Mouse (Mus musculus): ENCODE results near the gene Cyb5b.
A peak's percentile ranks its signal among the peaks of the same experiment; 100 is the strongest.

The Cyb5b gene

DNA sequence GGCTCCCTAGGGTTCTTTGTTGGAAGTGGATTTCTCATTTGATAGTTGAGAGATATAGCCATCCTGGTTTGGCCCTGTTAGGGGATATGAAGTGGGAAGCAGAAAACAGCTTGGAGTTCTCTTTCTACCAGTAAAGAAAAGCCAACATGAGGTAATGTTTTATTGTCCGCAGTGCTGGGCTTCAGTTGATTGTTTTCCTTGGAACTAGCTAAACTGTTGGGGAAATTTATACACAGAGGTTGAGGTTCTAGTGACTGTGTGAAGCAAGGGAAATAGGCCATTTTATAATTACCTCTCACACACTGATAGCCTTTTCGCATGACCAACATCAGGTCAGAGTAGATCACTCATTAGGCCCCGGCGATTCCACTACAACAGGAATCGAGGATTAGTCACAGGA is 37.2 kb downstream of the Cyb5b start:
- TF ChIP-seq GATA4 (IDR thresholded peaks at IDR 0.05; ENCODE audit: insufficient replicate concordance, low read length), result no peak

DNA sequence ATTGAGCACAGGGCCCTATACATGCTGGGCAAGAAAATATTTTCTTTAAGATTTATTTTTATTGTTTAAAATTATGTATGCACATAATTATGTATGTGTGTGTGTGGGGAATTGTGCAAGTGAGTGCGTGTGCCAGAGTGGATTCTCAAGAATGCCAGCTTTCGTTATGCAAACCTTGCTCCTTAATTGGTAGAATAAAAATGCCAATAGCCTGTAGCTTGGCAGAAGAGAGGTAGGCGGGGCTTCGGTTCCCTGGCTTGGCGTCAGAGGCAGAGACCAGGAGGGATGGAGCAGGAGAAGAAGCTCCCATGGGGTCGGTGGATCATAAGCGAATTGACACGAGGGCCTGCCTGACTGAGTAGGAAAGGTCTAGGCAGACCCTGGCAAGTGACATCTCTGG is 42.2 kb downstream of the Cyb5b start:
- no peak for TF ChIP-seq GATA4 (IDR thresholded peaks at IDR 0.05; ENCODE audit: insufficient replicate concordance, low read length)

DNA sequence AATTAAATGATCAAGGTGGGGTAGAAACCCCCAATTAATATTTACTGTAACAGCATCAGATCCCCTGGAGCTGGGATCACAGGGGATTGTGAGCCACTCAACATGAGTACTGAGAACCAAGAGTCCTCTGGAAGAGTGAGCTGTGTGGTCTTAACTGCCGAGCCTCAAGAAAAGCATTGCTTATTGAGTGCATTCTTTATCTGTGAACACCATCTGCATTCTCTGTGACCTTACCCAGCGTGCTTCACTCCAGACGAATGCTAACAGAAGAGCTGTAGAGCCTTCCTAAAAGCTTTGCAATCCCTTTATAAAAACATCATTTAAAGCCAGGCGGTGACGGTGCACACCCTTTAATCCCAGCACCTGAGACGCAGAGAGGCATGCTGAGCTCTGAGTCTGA is 42.9 kb downstream of the Cyb5b start:
- TF ChIP-seq GATA4 (IDR thresholded peaks at IDR 0.05; ENCODE audit: insufficient replicate concordance, low read length), result no peak

DNA sequence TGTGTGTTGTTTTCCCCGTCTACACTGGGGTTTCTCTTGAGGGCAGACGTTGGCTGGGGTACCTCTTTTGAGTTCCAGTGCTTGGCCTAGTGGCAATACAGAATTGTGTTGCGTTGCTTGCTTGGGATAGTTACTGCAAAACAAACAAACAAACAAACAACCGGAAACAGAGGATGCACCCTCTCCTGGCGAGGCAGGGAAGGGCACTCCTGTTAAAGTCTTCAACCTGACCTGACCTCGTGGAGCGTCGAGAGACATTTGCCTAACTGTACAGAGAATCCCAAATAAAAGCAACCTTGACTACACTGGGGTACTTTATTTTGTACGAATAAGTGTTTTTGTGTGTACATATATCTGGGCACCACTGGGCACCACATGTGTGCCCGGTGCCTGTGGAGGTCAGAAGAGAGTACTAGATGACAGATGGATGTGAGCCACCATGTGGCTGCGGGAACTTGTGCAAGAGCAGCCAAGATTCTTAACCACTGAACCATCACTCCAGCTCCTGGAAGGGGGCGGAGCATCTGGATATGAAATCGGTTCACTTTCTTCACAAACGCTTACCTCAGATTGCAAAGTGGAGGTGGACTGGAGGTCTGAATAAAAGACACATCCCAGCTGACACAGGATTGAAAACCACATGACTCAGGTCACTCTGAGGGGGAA is 44.5 kb downstream of the Cyb5b start:
- no peak for TF ChIP-seq GATA4 (IDR thresholded peaks at IDR 0.05; ENCODE audit: insufficient replicate concordance, low read length)

DNA sequence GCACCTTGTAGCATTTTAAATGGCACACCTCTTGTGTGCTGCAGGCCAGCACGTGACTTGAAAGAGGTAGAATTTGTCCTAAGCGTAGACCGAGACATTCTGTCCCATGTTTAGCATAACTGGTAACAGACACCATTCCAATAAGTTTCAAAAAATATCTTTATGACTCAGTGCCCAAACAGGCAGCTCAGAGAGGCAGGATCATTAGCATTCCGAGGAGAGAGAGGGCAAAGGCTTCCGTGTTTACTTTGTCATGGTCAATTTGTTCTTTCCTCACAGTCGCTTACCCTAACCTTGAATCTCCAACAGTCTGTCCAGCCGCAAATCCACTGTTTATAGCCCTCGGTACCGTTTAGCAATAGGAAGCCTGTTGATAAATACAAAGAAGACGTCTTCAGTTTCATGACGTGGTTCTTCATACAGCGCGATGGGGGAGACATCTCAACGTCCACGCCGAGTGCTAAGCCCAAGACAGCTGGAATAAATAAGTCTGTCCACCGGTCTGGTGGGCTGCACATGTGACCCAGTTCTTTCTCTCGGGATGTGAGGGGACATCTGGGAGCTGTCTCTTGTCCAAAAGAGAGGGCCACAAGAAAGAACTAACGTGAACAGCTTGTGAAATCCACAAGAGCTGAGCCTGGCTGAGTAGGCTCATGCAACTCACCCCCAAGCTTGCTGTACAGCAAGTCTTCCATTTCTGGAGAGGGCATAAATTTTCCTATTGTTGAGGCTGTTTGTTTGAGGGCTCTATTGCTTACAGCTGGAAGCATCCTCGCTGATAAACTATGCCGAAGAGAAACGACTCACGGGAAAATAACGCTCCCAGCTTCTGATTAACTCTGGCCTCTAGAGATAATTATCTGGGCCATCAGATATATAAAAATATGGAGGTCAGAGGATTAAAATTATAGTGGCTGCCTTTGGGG is 47.7 kb downstream of the Cyb5b start:
- TF ChIP-seq GATA4 (IDR thresholded peaks at IDR 0.05; ENCODE audit: insufficient replicate concordance, low read length), result no peak

DNA sequence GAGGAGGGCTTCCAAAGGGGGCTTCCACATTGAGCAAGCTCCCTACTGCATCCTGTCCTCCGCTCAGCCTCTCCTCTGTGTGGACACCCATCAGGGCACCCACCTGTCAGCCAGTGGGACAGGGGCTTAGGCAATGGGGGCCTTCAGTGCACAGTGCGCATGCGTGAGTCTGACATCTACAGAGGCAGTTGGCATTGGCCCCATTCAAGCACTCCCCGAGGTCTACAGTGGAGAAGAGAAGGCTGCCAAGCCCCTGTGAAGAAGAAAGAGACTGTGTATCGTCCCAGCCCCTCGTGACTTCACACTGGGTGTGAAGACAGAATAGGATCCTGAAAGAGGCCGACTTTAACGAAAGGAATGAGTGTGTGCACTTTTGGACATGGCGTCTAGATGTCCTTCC is 54.7 kb downstream of the Cyb5b start:
- no peak for TF ChIP-seq GATA4 (IDR thresholded peaks at IDR 0.05; ENCODE audit: insufficient replicate concordance, low read length)

DNA sequence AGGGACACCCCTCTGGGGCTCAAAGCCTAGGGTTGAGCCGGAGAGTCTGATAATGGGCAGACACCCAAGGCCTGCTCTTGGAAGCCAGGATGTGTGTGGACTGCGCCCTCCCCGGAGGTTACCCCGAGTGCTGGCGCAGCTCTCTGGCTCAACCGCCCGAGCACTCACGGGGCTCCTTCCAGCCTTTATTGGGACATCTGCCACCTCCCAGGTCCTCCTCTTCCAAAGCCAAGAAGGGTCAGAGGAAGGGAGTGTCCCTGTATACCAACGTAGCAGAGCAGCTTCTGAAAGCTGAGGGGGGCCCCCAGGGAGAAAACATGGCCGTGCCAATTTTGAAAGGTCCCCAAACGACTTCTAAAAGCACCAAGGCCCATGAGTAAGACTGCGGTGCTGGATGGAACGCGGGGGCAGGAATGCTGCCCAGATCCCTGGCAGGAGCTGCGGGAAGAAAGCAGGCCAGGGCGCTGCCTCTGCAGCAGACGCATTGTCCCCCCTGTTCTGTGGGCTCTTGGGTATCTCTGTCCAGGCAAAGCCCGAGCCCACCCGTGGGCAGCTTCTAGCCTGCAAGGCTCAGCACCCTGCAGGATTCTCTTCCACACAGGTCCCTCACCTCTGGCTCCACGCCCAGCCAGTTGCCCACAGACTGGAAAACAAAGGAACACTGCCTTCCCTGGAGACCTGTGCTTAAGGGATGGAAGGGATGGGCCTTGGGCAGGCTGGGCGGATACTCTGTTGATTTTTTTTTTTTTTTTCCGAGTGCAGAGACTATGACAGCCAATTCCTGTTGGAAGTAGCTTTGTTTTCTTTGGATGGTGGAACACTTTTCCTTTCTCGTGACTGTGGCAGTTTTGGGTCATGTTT is 55.5 kb downstream of the Cyb5b start:
- no peak for TF ChIP-seq GATA4 (IDR thresholded peaks at IDR 0.05; ENCODE audit: insufficient replicate concordance, low read length)

DNA sequence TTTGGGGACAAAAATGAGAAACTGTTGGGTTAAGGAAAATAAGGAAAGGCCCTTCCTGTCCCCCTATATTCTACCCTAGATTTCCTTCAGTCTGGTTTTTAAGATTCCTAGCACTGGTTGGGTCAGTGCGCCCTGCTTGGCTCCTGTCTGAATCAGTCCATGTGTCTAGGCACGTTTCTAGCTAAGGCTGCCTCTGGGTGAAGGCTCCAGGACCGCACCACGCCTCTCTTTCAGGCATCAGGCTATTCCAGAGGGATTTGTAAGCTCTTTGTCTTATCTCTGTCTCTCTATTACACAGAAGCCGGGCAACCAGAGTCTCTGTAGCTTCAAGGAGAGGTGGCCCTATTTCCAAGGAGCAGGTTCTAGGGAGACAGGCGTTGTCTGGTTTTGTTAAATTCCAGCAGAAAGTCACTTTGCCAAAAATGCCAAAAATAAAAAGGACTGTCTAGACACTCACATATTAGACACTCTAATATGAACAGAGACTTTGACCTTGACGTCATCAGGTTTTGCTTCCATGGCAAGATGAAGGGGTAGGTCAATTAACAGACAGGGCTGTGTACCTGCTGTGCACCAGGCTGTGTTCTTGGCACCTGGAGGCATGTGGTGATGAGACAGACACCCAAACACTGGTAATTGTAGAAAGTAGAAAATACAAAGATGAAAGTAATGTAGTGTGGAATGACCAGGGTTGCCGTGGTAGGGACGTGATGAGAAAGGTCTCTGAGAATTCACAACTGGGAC is 56.5 kb downstream of the Cyb5b start:
- no peak for TF ChIP-seq GATA4 (IDR thresholded peaks at IDR 0.05; ENCODE audit: insufficient replicate concordance, low read length)

DNA sequence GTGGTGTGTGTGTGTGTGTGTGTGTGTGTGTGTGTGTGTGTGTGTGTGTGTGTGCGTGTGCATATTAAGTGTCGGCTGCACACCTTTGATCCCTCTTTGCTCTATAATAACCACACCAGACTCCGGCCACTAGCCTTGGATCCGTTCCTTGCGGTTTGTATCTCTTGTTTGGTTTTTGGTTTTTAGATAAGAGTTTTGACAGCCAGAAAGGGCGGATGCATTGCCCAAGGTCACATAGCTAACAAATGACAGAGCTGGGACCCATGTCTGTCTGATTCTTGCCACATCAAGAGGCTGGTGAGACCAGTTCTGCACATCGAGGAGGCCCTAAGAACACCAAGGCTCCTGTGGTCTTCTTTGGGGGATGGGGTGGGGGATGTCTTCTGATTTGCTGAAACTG is 58.7 kb downstream of the Cyb5b start:
- no peak for TF ChIP-seq GATA4 (IDR thresholded peaks at IDR 0.05; ENCODE audit: insufficient replicate concordance, low read length)

DNA sequence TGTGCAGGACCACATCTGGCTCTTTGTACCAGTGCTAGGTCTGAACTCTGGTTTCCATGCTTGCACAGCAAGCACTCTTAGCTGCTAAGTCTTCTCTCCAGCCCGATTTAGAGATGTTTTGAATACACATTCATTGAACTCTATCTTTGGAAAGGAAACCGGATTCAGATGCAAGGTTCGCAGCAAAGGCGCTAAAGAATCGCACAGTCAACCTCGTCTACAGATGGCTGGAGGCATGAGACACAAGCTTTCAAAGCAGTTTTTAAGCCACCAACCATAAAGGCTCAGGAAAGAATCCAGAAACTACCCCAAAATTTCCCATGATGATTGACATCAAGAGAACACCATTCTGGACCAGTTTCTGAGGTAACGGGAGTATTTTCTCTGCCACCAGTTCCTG is 61.6 kb downstream of the Cyb5b start:
- TF ChIP-seq GATA4 (IDR thresholded peaks at IDR 0.05; ENCODE audit: insufficient replicate concordance, low read length), result no peak

DNA sequence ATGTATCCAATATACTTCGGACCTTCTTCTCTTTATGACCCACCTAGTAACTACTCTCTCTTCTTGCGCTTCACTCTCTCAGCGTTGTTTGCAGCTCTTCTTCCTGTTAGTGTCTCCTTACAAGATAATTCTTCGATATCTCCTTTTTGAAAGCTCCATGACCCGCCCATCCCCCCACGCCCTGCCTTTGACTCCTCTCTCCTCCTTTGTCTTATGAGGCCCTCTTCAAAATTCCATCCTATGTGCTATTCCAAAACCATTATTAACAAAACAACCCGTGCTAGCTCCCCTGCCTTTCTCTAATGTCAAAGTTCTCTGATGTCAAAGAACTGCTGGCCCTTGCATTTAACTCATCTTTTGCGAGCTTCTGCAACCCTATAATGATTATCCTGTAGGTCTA is 67.7 kb downstream of the Cyb5b start:
- TF ChIP-seq GATA4 (IDR thresholded peaks at IDR 0.05; ENCODE audit: insufficient replicate concordance, low read length), result no peak

DNA sequence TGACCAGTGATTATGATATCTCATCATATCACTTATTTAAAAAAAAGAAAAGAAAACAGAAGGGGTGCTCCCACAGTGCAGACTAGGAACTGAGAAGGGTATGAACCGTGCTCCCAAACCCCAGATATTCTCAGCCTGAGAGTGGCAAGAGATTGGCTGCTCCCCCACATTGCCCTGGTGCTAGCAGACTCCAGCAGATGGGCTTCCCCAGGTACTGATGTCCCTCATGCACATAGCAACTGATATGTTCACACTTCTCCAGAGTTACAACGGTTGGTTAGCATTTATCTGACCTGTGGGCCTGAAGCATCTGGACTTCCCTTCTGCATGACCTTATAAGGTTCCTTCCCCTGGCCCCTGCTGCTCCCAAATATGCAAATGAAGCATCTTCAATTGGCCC is 68.6 kb downstream of the Cyb5b start:
- TF ChIP-seq GATA4 (IDR thresholded peaks at IDR 0.05; ENCODE audit: insufficient replicate concordance, low read length), result no peak

DNA sequence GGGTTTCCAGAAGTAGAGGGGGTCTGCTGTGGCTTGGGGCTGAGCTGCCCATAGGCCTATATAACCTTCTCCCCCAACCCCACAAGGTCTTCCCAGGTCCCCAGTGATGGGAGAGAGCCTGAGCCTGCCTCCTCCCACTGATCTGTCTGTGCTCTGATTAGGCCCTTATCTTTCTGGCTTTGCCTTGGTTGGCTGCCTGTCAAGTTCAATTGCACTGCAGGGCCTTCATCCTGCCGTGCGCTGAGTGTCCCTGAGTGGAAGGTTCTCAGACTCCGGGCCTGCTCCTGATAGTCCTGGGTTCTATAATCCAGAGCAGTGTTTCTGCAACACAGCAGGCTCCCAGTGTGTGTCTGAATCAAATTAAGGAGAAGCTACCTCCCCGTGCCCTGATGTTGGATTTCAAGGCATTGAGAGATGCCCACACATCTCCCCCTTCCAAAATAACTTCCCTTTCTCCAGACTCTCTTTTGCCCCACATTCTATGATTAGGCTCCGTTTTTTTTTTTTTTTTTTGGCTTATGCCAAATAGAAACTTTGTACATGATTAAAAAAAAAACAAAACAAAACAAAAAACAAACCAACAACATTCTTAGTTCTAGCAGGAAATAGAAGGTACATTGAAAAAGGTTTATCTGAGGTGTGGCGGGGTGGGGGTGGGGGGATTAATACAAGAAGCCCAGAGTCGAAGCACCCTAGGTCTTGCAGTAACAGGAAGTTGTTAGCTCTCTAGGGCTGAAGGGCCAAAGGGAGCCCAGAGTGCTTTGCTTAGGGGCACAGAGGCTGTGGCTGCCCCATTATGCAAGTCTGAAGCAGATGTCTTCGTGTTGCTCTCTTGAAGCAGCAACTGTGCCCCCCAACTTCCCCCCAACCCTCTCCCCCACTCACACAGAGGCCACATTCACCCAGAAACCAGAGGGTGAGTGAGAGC is 71.7 kb downstream of the Cyb5b start:
- TF ChIP-seq GATA4 (IDR thresholded peaks at IDR 0.05; ENCODE audit: insufficient replicate concordance, low read length), result peak; percentile 72; the same call in 1 of the 2 replicates

DNA sequence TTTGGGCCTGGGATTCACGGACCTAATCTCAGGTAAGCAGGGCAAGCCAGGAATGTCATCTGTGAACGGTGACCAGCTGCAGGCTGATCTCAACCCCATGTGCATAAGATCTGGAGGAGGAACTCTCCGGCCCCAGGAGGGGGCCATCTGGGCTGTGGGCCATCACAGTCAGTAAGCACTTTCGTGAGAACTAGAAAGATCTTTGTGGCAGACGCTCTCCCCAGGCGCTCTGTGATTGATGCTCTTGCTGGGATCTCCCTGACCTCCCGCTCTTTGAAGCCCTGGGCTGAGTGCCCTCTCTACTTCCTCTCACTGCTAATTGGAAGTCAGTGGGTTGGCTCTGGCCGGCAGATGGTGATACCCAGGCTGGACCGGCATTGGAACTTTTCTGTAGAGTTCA is 75.7 kb downstream of the Cyb5b start:
- TF ChIP-seq GATA4 (IDR thresholded peaks at IDR 0.05; ENCODE audit: insufficient replicate concordance, low read length), result no peak
